Mouse (Mus musculus) testis, adult 2 months (tissue): ENCODE results near the gene Xpo1. TPM values are rescaled to one million over a fixed set of nuclear protein-coding genes. Genes with fewer than 3 reads are reported as not detected.
A peak's percentile ranks its signal among the peaks of the same experiment; 100 is the strongest.

Source experiments
- H3K27ac ChIP-seq: fragments of 200-500 bp; 2 replicates; pipeline ENCODE4 v1.5.1; 2012; ENCODE audit warnings: low read depth, low read length; ENCODE audit not compliant: control insufficient read depth, insufficient read depth
- H3K27me3 ChIP-seq: fragments of 200-500 bp; 2 replicates; pipeline ENCODE4 v1.6.1; 2012; ENCODE audit warnings: mild to moderate bottlenecking, low read length, moderate library complexity; ENCODE audit not compliant: control insufficient read depth, insufficient read depth
- H3K36me3 ChIP-seq: fragments of 200-500 bp; 2 replicates; pipeline ENCODE4 v1.6.1; 2012; ENCODE audit warnings: mild to moderate bottlenecking, low read length; ENCODE audit not compliant: control insufficient read depth, insufficient read depth
- H3K4me1 ChIP-seq: fragments of 200-500 bp; 2 replicates; pipeline ENCODE4 v1.6.1; 2012; ENCODE audit warnings: low read length; ENCODE audit not compliant: control insufficient read depth, insufficient read depth
- H3K4me3 ChIP-seq: fragments of 200-500 bp; 2 replicates; pipeline ENCODE4 v1.5.1; 2012; ENCODE audit warnings: low read depth, mild to moderate bottlenecking, low read length, moderate library complexity, mixed read lengths; ENCODE audit not compliant: control insufficient read depth
- CTCF ChIP-seq: fragments of 200-500 bp; IDR thresholded peaks from 2 replicates; pipeline ENCODE4 v1.5.1; 2012; ENCODE audit warnings: low read depth, mild to moderate bottlenecking, inconsistent platforms, low read length, moderate library complexity; ENCODE audit not compliant: control insufficient read depth, insufficient read depth, insufficient replicate concordance
- POLR2A ChIP-seq: fragments of 200-500 bp; IDR thresholded peaks from 2 replicates; pipeline ENCODE4 v1.6.1; 2012; ENCODE audit warnings: low read depth, mild to moderate bottlenecking, inconsistent platforms, low read length, moderate library complexity; ENCODE audit not compliant: control insufficient read depth
- polyA plus RNA-seq: library from polyadenylated mRNA; depleted of rRNA; stranded (reverse); fragments of >200 nt; gene quantifications from 2 replicates; pipeline ENCODE4 v1.2.3, GENCODE M21; 2012

Xpo1 gene
- polyA plus RNA-seq, 1 experiment, result 9.6 TPM

DNA sequence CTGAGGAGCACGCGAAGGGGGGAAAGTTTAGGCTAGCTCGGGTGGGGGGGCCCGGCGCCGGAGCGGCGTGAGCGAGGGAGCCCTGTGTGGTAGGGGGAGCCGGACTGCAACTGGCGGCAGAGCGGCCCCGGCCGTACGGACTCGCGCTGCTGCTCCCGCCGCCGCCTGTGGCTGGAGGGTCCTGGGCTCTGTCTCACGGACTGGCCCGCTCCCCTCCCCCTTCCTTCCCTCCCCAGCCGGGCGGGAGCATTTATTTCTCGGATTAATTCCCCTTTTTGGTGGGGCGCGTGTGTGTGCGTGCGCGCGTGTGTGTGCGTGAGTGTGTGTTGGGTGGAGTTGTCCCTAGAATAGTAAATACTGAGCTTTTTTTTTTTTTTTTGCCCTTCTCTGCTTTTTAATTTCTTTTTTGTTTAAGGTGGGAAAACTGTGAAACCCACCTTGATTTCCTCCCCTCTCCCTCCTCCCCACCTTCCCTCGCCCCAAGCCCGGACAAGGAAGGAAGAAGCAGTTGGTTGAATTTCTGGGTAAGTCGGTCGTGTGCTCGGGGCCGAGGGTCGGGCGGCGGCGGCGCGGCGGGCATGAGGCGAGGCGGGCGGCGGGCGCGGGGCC, 457 bp downstream of the Xpo1 start:
- peak overlapping the region; percentile 93 for H3K4me3 ChIP-seq
- no peak for TF ChIP-seq POLR2A
- no peak for TF ChIP-seq CTCF
- peak overlapping the region; percentile 73 for H3K27ac ChIP-seq
- no peaks in the 10 kb centered on the region for H3K27me3 ChIP-seq
- peaks cover 19% of the 10 kb centered on the region for H3K4me1 ChIP-seq
- H3K36me3 ChIP-seq, result no peaks in the 10 kb centered on the region

DNA sequence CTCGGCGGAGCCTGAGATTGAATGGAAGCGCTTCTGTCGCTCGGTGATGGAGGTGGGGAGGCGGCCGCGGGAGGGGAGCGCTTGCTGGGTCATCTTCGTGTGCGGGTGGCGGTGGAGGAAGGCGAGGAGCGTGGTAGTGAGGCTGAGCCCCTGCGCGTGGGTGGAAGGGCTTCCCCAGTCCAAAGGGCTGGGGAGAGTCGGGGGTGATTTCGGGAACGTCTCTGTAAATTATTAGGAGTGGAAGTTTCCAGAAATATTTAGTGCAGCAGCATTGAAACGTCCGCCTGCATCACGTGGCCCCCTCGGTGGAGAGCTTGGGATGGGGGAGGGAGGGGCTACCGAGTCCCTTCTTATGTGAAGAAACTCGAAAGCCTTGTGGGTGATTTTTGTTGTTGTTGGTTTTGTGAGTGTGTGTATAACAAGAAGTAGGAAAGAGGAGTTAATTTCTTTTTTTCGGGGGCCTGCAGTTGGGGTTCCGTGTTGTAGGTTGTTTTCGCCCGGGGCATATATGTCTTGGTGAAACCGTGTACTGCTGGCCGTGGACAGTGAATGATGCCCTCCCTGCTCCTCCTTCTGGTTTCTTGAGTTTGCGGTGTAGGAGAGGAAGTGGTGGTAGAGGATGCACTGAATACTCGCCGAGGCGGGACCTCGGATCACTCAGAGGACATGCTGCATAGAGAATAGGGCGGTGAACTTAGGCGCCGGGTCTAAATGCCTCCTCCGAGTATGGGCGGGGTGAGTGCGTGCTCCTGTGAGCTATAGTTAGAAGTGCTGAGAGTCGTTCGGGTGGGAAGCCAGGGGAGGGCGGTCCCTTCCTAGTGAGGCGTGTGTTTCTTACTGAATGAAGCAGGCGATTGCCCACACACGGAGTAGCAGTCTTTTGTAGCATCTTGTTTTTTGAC, 1.2 kb downstream of the Xpo1 start:
- Histone ChIP-seq H3K27ac (peak overlapping the region; percentile 73), H3K36me3 (no peaks in the 10 kb centered on the region), H3K27me3 (no peaks in the 10 kb centered on the region), H3K4me3 (peak overlapping the region; percentile 93), H3K4me1 (peaks cover 19% of the 10 kb centered on the region)
- no peak for TF ChIP-seq CTCF
- no peak; the same call in 1 of the 2 replicates for TF ChIP-seq POLR2A

DNA sequence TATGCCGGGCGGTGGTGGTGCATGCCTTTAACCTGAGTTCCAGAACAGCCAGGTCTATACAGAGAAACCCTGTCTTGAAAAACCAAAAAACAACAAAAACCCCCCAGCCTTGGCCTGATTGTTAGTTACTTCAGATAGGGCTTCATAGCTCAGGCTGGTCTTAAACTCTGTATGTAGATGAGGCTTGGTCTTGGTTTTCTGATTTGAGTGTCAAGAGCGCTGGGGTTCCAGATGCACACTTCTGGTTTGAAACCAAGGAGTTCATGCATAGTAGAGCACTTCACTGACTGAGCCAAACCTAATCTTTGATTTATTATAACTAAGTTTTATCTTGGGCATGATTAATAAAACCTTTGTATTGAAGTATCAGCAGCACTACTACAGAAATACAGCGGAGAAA, 3.2 kb downstream of the Xpo1 start:
- Histone ChIP-seq H3K27ac (no peak overlapping the region), H3K4me1 (peaks cover 19% of the 10 kb centered on the region), H3K27me3 (no peaks in the 10 kb centered on the region), H3K4me3 (no peak overlapping the region), H3K36me3 (peaks cover 2% of the 10 kb centered on the region)
- no peak for TF ChIP-seq POLR2A
- TF ChIP-seq CTCF, result no peak

DNA sequence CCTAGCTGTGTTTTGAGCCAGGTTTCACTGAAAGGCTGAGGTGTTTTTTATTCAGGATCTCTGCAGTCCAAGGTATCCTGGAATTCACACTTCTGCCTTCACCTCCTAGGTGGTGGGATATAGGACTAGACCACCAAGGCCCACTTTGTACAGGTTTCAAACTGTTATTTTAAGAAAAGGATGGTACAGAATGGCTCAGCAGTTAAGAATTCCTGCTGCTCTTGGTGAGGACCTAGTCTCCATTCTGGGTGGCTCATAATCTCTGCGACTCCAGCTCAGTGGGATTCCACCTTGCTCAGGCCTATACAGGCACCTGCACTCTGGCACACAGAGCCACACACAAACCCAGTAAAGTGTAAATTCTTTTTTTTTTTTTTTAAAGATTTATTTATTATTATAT, 3.6 kb downstream of the Xpo1 start:
- no peak overlapping the region for H3K4me3 ChIP-seq
- peaks cover 2% of the 10 kb centered on the region for H3K36me3 ChIP-seq

DNA sequence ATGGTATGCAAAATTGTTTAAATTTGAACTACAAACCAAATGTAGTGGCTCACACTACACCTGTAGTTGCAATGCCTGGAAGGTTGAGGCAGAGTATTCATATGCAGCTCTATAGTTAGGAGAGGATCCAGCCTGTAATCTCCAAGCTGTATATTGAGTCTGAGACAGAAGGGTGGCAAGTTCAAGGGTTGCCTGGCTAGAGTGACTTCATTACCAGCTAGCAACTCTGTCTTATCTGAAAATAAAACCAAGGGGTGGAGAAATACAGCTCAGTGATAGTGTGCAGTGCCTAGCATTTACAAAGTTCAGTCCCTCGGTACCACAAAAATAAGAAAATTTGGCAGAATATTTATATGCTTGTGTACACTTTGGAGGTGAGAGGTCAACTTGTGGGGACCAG, 4.3 kb downstream of the Xpo1 start:
- H3K27me3 ChIP-seq, result no peaks in the 10 kb centered on the region
- H3K36me3 ChIP-seq, result peaks cover 2% of the 10 kb centered on the region
- H3K4me1 ChIP-seq, result peaks cover 12% of the 10 kb centered on the region
- no peak overlapping the region for H3K27ac ChIP-seq
- no peak overlapping the region for H3K4me3 ChIP-seq
- TF ChIP-seq POLR2A (no peak), CTCF (no peak)

More for the DNA sequence above, 3.6 kb downstream of the Xpo1 start:
- no peaks in the 10 kb centered on the region for H3K27me3 ChIP-seq
- H3K27ac ChIP-seq, result no peak overlapping the region
- H3K4me1 ChIP-seq, result peaks cover 17% of the 10 kb centered on the region
- TF ChIP-seq CTCF, result no peak
- no peak for TF ChIP-seq POLR2A

DNA sequence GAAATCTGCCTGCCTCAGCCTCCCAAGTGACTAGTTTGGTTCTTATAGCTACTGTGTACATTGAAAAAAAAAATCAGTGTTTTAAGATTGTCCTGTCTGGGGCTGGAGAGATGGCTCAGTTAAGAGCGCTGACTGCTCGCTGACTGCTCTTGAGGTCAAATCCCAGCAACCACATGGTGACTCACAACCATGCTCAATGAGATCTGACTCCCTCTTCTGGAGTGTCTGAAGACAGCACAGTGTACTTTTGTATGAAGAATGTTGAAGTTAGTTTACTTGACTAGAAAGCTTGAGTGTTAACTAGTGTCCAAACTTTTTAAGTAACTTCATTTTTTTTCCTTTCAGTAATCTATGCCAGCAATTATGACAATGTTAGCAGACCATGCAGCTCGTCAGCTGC, 5.6 kb downstream of the Xpo1 start:
- peaks cover 2% of the 10 kb centered on the region for H3K36me3 ChIP-seq
- TF ChIP-seq CTCF (no peak), POLR2A (no peak)
- H3K27me3 ChIP-seq, result no peaks in the 10 kb centered on the region
- no peak overlapping the region for H3K27ac ChIP-seq
- H3K4me3 ChIP-seq, result no peak overlapping the region
- H3K4me1 ChIP-seq, result peaks cover 12% of the 10 kb centered on the region

DNA sequence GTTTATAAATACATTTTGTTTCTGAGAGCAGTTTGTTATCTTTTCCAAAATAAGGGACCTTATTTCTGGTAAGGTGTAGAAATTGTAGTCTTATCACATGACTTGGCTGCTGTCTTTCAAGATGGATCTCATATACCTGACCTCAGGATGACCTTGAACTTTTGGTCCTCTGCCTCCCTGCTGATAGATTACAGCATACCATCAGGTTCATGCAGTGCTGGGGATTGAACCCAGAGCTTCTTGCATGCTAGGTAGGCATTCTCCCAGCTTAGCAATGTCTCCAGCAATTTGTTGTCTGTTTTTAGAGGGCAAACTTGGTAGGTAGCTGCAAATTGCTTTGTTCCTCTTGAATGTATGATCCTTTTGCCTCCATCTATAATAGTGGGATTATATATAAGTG, 9.1 kb downstream of the Xpo1 start:
- Histone ChIP-seq H3K4me3 (no peak overlapping the region), H3K36me3 (peaks cover 2% of the 10 kb centered on the region), H3K27me3 (no peaks in the 10 kb centered on the region), H3K4me1 (no peaks in the 10 kb centered on the region), H3K27ac (no peak overlapping the region)
- TF ChIP-seq POLR2A (no peak), CTCF (no peak)
